Mouse (Mus musculus) ES-Bruce4 (cell line): ENCODE results near the gene Zfp74. TPM values are rescaled to one million over a fixed set of nuclear protein-coding genes. Genes with fewer than 3 reads are reported as not detected.
A peak's percentile ranks its signal among the peaks of the same experiment; 100 is the strongest.

Source experiments
- H3K27ac ChIP-seq: 2 replicates; pipeline ENCODE4 v1.5.1; 2012; ENCODE audit warnings: low read length, inconsistent platforms; ENCODE audit not compliant: insufficient read depth
- H3K27me3 ChIP-seq: 2 replicates; pipeline ENCODE4 v1.6.1; 2012; ENCODE audit warnings: mild to moderate bottlenecking, low read length, inconsistent platforms; ENCODE audit not compliant: control insufficient read depth, poor library complexity, insufficient read depth, severe bottlenecking
- H3K36me3 ChIP-seq: 2 replicates; pipeline ENCODE4 v1.6.1; 2012; ENCODE audit warnings: inconsistent platforms, mild to moderate bottlenecking, low read length, moderate library complexity; ENCODE audit not compliant: control insufficient read depth, poor library complexity, insufficient read depth, severe bottlenecking
- H3K4me1 ChIP-seq: one replicate; pipeline ENCODE4 v1.8.1; 2011; ENCODE audit warnings: low read length; ENCODE audit not compliant: control insufficient read depth, insufficient read depth
- H3K4me3 ChIP-seq: 2 replicates; pipeline ENCODE4 v1.5.1; 2011; ENCODE audit warnings: low read depth, mild to moderate bottlenecking, low read length
- H3K9ac ChIP-seq: 2 replicates; pipeline ENCODE4 v1.6.1; 2012; ENCODE audit warnings: low read depth, mild to moderate bottlenecking, inconsistent platforms; ENCODE audit not compliant: poor library complexity, severe bottlenecking
- H3K9me3 ChIP-seq: replicated peaks from 2 replicates; pipeline ENCODE4 v1.6.1; 2012; ENCODE audit warnings: mild to moderate bottlenecking, low read length, inconsistent platforms; ENCODE audit not compliant: control insufficient read depth, poor library complexity, insufficient read depth, severe bottlenecking
- CTCF ChIP-seq: IDR thresholded peaks from one replicate; pipeline ENCODE4 v1.8.1; 2011; ENCODE audit warnings: low read depth, low read length
- EP300 ChIP-seq: IDR thresholded peaks from 2 replicates; pipeline ENCODE4 v1.6.1; 2011; ENCODE audit warnings: low read depth, low read length; ENCODE audit not compliant: insufficient read depth
- POLR2A ChIP-seq: IDR thresholded peaks from one replicate; pipeline ENCODE4 v1.8.1; 2011; ENCODE audit warnings: low read length; ENCODE audit not compliant: insufficient read depth
- polyA plus RNA-seq: library from polyadenylated mRNA; stranded (reverse); fragments of >200 nt; gene quantifications from 2 replicates; pipeline ENCODE4 v1.2.4, GENCODE M21; 2011; ENCODE audit warnings: low read depth; ENCODE audit not compliant: missing spikeins, insufficient read depth, insufficient read length

The Zfp74 gene
- polyA plus RNA-seq, 1 experiment = 19.7 TPM

DNA sequence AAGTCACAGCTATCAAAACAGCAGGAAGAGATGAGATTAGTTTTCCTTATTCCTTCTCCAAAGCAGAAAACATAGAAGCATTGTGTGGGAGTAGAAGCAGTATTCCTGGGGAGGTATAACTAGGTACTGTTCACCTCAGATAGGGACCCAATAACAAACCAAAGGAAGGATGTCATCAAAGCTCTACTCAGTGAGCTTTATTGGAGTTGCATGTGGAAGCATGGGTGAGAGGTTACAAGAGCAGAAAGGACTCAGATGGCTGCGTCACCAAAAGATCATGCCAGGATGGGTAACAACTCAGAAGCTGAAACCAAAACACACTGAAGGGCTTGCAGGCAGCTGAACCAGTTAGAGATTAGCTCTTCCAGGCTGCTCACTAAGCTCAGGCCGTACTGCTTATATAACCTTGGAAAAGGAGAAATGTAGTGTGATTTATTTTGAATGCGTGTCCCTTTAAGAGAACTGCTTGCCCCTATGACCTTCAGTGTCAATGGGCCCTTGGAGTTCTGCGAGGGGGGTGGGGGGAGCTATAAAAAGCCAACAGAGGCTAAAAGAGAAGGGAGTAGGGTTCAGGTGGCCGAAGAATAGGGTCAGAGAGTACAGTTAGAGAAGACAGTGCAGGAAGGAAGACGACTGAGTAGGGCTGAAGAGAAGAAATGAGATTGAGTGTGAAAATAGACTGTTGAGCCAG is 36.4 kb downstream of the Zfp74 start:
- H3K27me3 ChIP-seq = no peaks in the 10 kb centered on the region
- no peaks in the 10 kb centered on the region for H3K9me3 ChIP-seq
- peaks cover 25% of the 10 kb centered on the region for H3K36me3 ChIP-seq
- no peak overlapping the region for H3K9ac ChIP-seq
- peaks cover 4% of the 10 kb centered on the region for H3K4me1 ChIP-seq
- H3K27ac ChIP-seq = peak overlapping the region; percentile 41
- TF ChIP-seq POLR2A = no peak
- TF ChIP-seq EP300 = no peak
- no peak overlapping the region for H3K4me3 ChIP-seq

- no peaks in the 10 kb centered on the region for H3K27me3 ChIP-seq
- no peak overlapping the region for H3K4me3 ChIP-seq
- no peaks in the 10 kb centered on the region for H3K9me3 ChIP-seq
- H3K27ac ChIP-seq = no peak overlapping the region
- no peaks in the 10 kb centered on the region for H3K4me1 ChIP-seq
- TF ChIP-seq POLR2A (no peak), EP300 (no peak), CTCF (no peak)
- H3K36me3 ChIP-seq = peaks cover 25% of the 10 kb centered on the region
- H3K9ac ChIP-seq = no peak overlapping the region
Measured at GRCm38 (mm10) chr7:29912172-29912571, 41.7 kb downstream of the Zfp74 start.

DNA sequence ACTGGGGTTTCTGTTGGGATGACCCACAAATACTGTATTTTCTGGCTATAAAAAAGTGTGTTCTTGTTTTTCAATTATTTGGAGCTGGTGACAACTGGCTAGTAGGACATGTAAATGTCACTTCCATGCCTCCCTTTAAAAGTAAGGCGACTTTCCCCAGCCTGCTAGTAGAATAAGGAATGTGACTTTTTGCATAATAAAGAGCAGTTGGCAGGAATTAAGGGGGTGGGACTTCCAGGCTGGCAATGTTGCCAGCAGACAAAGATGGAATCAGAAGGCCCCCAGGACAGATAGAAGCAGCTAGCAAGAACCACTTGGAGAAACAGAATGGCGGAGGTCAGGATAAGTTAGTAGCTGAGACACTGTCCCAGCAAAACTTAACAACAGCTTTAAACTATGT is 43.6 kb downstream of the Zfp74 start:
- Histone ChIP-seq H3K4me1 (no peaks in the 10 kb centered on the region), H3K9ac (peak overlapping the region; percentile 66; the same call in 1 of the 2 replicates), H3K27me3 (no peaks in the 10 kb centered on the region), H3K27ac (peak overlapping the region; percentile 52; the same call in 1 of the 2 replicates), H3K9me3 (no peaks in the 10 kb centered on the region), H3K4me3 (no peak overlapping the region), H3K36me3 (peaks cover 17% of the 10 kb centered on the region)
- TF ChIP-seq EP300 = no peak
- TF ChIP-seq POLR2A = no peak
- TF ChIP-seq CTCF = no peak

DNA sequence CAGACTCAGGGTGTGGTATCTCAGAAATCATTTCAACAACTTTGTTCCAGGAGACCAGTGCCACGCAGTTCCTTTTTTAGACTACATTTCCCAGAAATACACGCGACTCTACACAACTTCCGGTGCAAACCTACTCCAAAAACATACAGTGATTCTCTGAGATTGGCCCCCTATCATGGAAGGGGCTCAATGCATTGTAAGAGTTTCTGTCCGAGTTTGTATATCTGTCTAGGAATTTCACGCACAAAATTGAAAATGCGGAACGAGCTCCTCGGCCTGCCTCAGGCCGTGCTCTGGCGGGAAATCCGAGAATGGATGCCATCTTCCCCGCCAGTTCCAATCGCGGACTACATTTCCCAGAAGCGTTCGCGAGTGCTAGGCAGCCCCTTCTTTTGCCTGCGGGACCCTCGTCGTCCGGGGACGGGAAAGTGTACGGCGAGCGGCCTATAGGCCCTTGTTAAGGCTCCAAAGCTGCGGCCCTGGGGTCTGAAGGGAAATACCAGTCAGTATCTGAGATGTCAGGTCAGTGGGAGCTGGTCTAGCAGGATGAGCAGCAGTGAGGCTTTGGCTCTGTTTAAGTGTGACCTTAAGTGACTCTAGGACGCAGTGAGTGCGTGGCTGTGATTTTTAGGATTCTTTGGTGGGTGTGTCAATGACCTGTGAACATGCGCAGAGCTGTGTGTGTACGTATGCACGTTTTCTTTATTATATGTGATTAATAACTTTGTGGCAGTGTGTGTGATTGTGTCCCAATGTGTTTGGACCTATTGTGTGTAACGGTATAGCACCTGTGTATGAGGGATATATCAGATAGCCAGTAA is 45.5 kb downstream of the Zfp74 start, which contains the start of gene Zfp383:
TSS of gene Zfp383 (plus strand) at position 94 of the 821 bp plus-strand sequence.
- H3K36me3 ChIP-seq = peaks cover 6% of the 10 kb centered on the region
- H3K27me3 ChIP-seq = no peaks in the 10 kb centered on the region
- H3K9me3 ChIP-seq = no peaks in the 10 kb centered on the region
- H3K27ac ChIP-seq = peak within 1 kb of the TSS; percentile 99
- peak; percentile 55 for TF ChIP-seq POLR2A
- TF ChIP-seq CTCF = no peak
- H3K4me1 ChIP-seq = no peaks in the 10 kb centered on the region
- H3K4me3 ChIP-seq = peak within 1 kb of the TSS; percentile 100
- peak within 1 kb of the TSS; percentile 87 for H3K9ac ChIP-seq

GRCm38 (mm10) chr7:29907206-29907605 is 46.7 kb downstream of the Zfp74 start:
- Histone ChIP-seq H3K27ac (peak overlapping the region; percentile 99), H3K4me1 (no peaks in the 10 kb centered on the region), H3K27me3 (no peaks in the 10 kb centered on the region), H3K4me3 (no peak overlapping the region), H3K9me3 (no peaks in the 10 kb centered on the region), H3K9ac (peak overlapping the region; percentile 87; the same call in 1 of the 2 replicates), H3K36me3 (0 out of 2 replicates have a peak, but pooled peaks cover 2% of the 10 kb centered on the region)
- TF ChIP-seq EP300 (no peak), CTCF (no peak), POLR2A (no peak)

DNA sequence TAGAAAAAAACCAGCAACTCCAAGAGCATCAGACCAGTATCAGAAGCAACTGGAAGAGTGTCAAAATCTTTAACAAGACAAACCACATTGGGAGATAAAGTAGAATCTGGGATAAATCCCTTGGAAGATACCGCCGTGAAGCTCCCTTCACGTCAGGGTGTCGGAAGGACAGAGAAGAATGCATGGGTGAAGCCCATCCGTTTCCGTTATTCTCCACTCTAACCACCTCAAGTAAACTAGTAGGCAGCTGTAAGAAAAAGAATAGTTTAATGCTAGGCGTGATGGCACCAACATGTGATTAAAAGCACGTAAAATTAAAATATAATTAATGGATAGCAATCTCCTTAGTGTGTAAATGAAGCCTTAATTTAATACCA is 47.2 kb downstream of the Zfp74 start:
- Histone ChIP-seq H3K9ac (peak overlapping the region; percentile 87), H3K27ac (peak overlapping the region; percentile 99), H3K4me1 (no peaks in the 10 kb centered on the region), H3K4me3 (peak overlapping the region; percentile 71), H3K27me3 (no peaks in the 10 kb centered on the region), H3K9me3 (no peaks in the 10 kb centered on the region), H3K36me3 (0 out of 2 replicates have a peak, but pooled peaks cover 2% of the 10 kb centered on the region)
- TF ChIP-seq CTCF (no peak), POLR2A (no peak), EP300 (no peak)
